Mouse (Mus musculus) heart, embryonic 16.5 days (tissue): ENCODE measurements at regions not wholly inside any gene's neighbourhood (a gene's known extent, or its start where the extent isn't known, plus 50 kb on each side); places are given as distances from the start of the nearest gene placed in this dataset.
A peak's percentile ranks its signal among the peaks of the same experiment; 100 is the strongest.

Experiments used
- ATAC-seq: fragments of 200-750 bp; cut with Nextera tagmentation; replicated peaks from 2 replicates; pipeline ENCODE4 v1.8.0; 2017; ENCODE audit warnings: moderate number of reproducible peaks; ENCODE audit not compliant: insufficient read depth, low FRiP score; ENCODE audit errors: extremely low read depth
- H3K27ac ChIP-seq: fragments of 300-500 bp; sonication (generic); 2 replicates; pipeline ENCODE4 v1.5.1; 2014; ENCODE audit warnings: mild to moderate bottlenecking, low read length, control low read depth, moderate library complexity
- H3K27me3 ChIP-seq: fragments of 300-500 bp; sonication (generic); 2 replicates; pipeline ENCODE4 v1.6.1; 2014; ENCODE audit warnings: low read length, mixed read lengths; ENCODE audit not compliant: control insufficient read depth, insufficient read depth
- H3K36me3 ChIP-seq: fragments of 300-500 bp; sonication (generic); 2 replicates; pipeline ENCODE4 v1.6.1; 2014; ENCODE audit not compliant: control insufficient read depth, insufficient read depth
- H3K4me1 ChIP-seq: fragments of 300-500 bp; sonication (generic); 2 replicates; pipeline ENCODE4 v1.6.1; 2014; ENCODE audit warnings: low read length, mixed read lengths; ENCODE audit not compliant: control insufficient read depth, insufficient read depth
- H3K4me2 ChIP-seq: fragments of 300-500 bp; sonication (generic); 2 replicates; pipeline ENCODE4 v1.6.1; 2014; ENCODE audit warnings: low read depth, mild to moderate bottlenecking, control low read depth, low read length
- H3K4me3 ChIP-seq: fragments of 300-500 bp; sonication (generic); 2 replicates; pipeline ENCODE4 v1.5.1; 2014; ENCODE audit warnings: mild to moderate bottlenecking, control low read depth, low read length
- H3K9ac ChIP-seq: fragments of 300-500 bp; sonication (generic); 2 replicates; pipeline ENCODE4 v1.6.1; 2014; ENCODE audit warnings: low read length, control low read depth
- H3K9me3 ChIP-seq: fragments of 300-500 bp; sonication (generic); replicated peaks from 2 replicates; pipeline ENCODE4 v1.6.1; 2016; ENCODE audit warnings: low read length; ENCODE audit not compliant: control insufficient read depth
- WGBS: fragments of 180-500 bp; shearing (Covaris S2); extraction: QIAGEN DNeasy Blood & Tissue Kit; methylation state at CpG from one replicate; pipeline ENCODE4 v1.1.7; 2014; 5-methylcytosine and 5-hydroxymethylcytosine counted together

- H3K9ac ChIP-seq, result no peak overlapping the region
- 69% methylated on average over 5 of the region's 5 CpGs for whole genome bisulfite sequencing
- H3K36me3 ChIP-seq, result no peaks in the 10 kb centered on the region
- H3K4me3 ChIP-seq, result no peak overlapping the region
- H3K9me3 ChIP-seq, result no peaks in the 10 kb centered on the region
- no peak for ATAC-seq
- no peaks in the 10 kb centered on the region for H3K27me3 ChIP-seq
- no peaks in the 10 kb centered on the region for H3K4me1 ChIP-seq
- no peak overlapping the region for H3K27ac ChIP-seq
- no peak overlapping the region for H3K4me2 ChIP-seq
These were observed 119.4 kb upstream of the Tmem164 start for GRCm38 (mm10) chrX:142561788-142562187.

- 72% methylated on average over 9 of the region's 9 CpGs for WGBS
- no peak for ATAC-seq
These were observed 117.0 kb upstream of the Tmem164 start for GRCm38 (mm10) chrX:142564186-142564585.

GRCm38 (mm10) chrX:142571772-142572171 is 109.4 kb upstream of the Tmem164 start:
- no peak overlapping the region for H3K27ac ChIP-seq
- no peaks in the 10 kb centered on the region for H3K9me3 ChIP-seq
- no peak overlapping the region for H3K4me3 ChIP-seq
- H3K4me1 ChIP-seq, result no peaks in the 10 kb centered on the region
- H3K27me3 ChIP-seq, result no peaks in the 10 kb centered on the region
- H3K9ac ChIP-seq, result no peak overlapping the region
- no peak for ATAC-seq
- H3K36me3 ChIP-seq, result no peaks in the 10 kb centered on the region
- H3K4me2 ChIP-seq, result no peak overlapping the region

More at GRCm38 (mm10) chrX:142564186-142564585, 117.0 kb upstream of the Tmem164 start:
- no peaks in the 10 kb centered on the region for H3K4me1 ChIP-seq
- no peak overlapping the region for H3K9ac ChIP-seq
- H3K36me3 ChIP-seq, result no peaks in the 10 kb centered on the region
- no peaks in the 10 kb centered on the region for H3K9me3 ChIP-seq
- no peaks in the 10 kb centered on the region for H3K27me3 ChIP-seq
- no peak overlapping the region for H3K4me3 ChIP-seq
- no peak overlapping the region for H3K4me2 ChIP-seq
- no peak overlapping the region for H3K27ac ChIP-seq

GRCm38 (mm10) chrX:142574022-142574421 is 107.2 kb upstream of the Tmem164 start:
- no peaks in the 10 kb centered on the region for H3K27me3 ChIP-seq
- no peak overlapping the region for H3K9ac ChIP-seq
- H3K36me3 ChIP-seq, result no peaks in the 10 kb centered on the region
- no peaks in the 10 kb centered on the region for H3K9me3 ChIP-seq
- H3K4me1 ChIP-seq, result no peaks in the 10 kb centered on the region
- WGBS, result 75% methylated on average over 4 of the region's 4 CpGs
- no peak for ATAC-seq
- H3K4me3 ChIP-seq, result no peak overlapping the region
- no peak overlapping the region for H3K4me2 ChIP-seq
- H3K27ac ChIP-seq, result no peak overlapping the region

GRCm38 (mm10) chrX:142574945-142575710 is 106.1 kb upstream of the Tmem164 start:
- Histone ChIP-seq H3K27me3 (no peaks in the 10 kb centered on the region), H3K27ac (peak overlapping the region; percentile 36), H3K4me3 (no peak overlapping the region), H3K4me2 (no peak overlapping the region), H3K9ac (no peak overlapping the region), H3K9me3 (no peaks in the 10 kb centered on the region), H3K4me1 (no peaks in the 10 kb centered on the region), H3K36me3 (no peaks in the 10 kb centered on the region)
- 43% methylated on average over 10 of the region's 10 CpGs for WGBS
- no peak for ATAC-seq

GRCm38 (mm10) chrX:142576127-142576526 is 105.1 kb upstream of the Tmem164 start:
- no peak for ATAC-seq
- Histone ChIP-seq H3K27me3 (no peaks in the 10 kb centered on the region), H3K27ac (peak overlapping the region; percentile 39), H3K36me3 (no peaks in the 10 kb centered on the region), H3K9me3 (no peaks in the 10 kb centered on the region), H3K4me3 (no peak overlapping the region), H3K9ac (no peak overlapping the region), H3K4me1 (no peaks in the 10 kb centered on the region), H3K4me2 (no peak overlapping the region)
- WGBS, result 50% methylated on average over 3 of the region's 3 CpGs

GRCm38 (mm10) chrX:142577449-142578081 is 103.6 kb upstream of the Tmem164 start:
- Histone ChIP-seq H3K27ac (no peak overlapping the region), H3K4me3 (no peak overlapping the region), H3K9ac (no peak overlapping the region), H3K36me3 (no peaks in the 10 kb centered on the region), H3K9me3 (no peaks in the 10 kb centered on the region), H3K27me3 (no peaks in the 10 kb centered on the region), H3K4me2 (no peak overlapping the region), H3K4me1 (no peaks in the 10 kb centered on the region)
- WGBS, result 39% methylated on average over 6 of the region's 6 CpGs
- ATAC-seq, result peak; percentile 71

GRCm38 (mm10) chrX:142585281-142585680 is 95.9 kb upstream of the Tmem164 start:
- H3K27me3 ChIP-seq, result no peaks in the 10 kb centered on the region

GRCm38 (mm10) chrX:142599377-142599776 is 81.8 kb upstream of the Tmem164 start:
- WGBS, result 81% methylated on average over 2 of the region's 2 CpGs
- Histone ChIP-seq H3K27me3 (no peaks in the 10 kb centered on the region), H3K36me3 (no peaks in the 10 kb centered on the region), H3K4me1 (no peaks in the 10 kb centered on the region), H3K9me3 (no peaks in the 10 kb centered on the region), H3K9ac (no peak overlapping the region), H3K4me3 (no peak overlapping the region), H3K4me2 (no peak overlapping the region), H3K27ac (no peak overlapping the region)
- no peak for ATAC-seq

More at GRCm38 (mm10) chrX:142585281-142585680, 95.9 kb upstream of the Tmem164 start:
- Histone ChIP-seq H3K9me3 (no peaks in the 10 kb centered on the region), H3K27ac (no peak overlapping the region), H3K9ac (no peak overlapping the region), H3K4me3 (no peak overlapping the region), H3K4me1 (no peaks in the 10 kb centered on the region), H3K36me3 (no peaks in the 10 kb centered on the region), H3K4me2 (no peak overlapping the region)
- 40% methylated on average over 2 of the region's 2 CpGs for WGBS
- ATAC-seq, result no peak
